Comparison of ENCODE assay signal across 8 mouse cellular contexts in genomic region chr7:28435660-28436259, GRCm38 (mm10). TPM values are rescaled to one million over a fixed set of nuclear protein-coding genes. Genes with fewer than 3 reads are reported as not detected.
DNase-seq lines count a peak whose midpoint lies in the region; ATAC-seq lines count a peak whose summit lies in the region.

No protein-coding gene starts in this region.

- DNase-seq in cerebellum, adult 11 months = peak; percentile 55
- DNase-seq in cerebellum, postnatal 25 days = no peak
- peak; percentile 21 for DNase-seq in urinary bladder, postnatal 14 days (ENCODE audit: low spot score)
- DNase-seq in urinary bladder, adult 2 months (ENCODE audit: low spot score) = no peak
- DNase-seq in kidney, postnatal 10 days = peak; percentile 53
- DNase-seq in c-Kit-positive CD71-positive TER-119-positive erythroid progenitor cells, embryonic 14.5 days (ENCODE audit: low spot score) = no peak

- H3K4me3 ChIP-seq in heart, embryonic 12.5 days = peak overlapping the region; percentile 97
- peak overlapping the region; percentile 95 for H3K4me3 ChIP-seq in midbrain, embryonic 13.5 days (replicated peaks)

- no peaks in the 10 kb centered on the region for H3K27me3 ChIP-seq in heart, embryonic 12.5 days (replicated peaks)
- H3K27me3 ChIP-seq in midbrain, embryonic 13.5 days = no peaks in the 10 kb centered on the region

- WGBS in heart, embryonic 12.5 days = 9% methylated on average over 51 of the region's 70 CpGs
- under 1% methylated on average over 34 of the region's 70 CpGs for WGBS in midbrain, embryonic 13.5 days

- peak overlapping the region; percentile 85 for H3K4me2 ChIP-seq in heart, embryonic 12.5 days
- H3K4me2 ChIP-seq in midbrain, embryonic 13.5 days (replicated peaks) = peak overlapping the region; percentile 87

- peaks cover 9% of the 10 kb centered on the region; the same call in 1 of the 2 replicates for H3K36me3 ChIP-seq in heart, embryonic 12.5 days
- H3K36me3 ChIP-seq in midbrain, embryonic 13.5 days = 0 out of 2 replicates have a peak, but pooled peaks cover 16% of the 10 kb centered on the region

- peak; percentile 20; the same call in 1 of the 2 replicates for ATAC-seq in heart, embryonic 12.5 days (ENCODE audit: insufficient number of reproducible peaks, low FRiP score)
- peak; percentile 65 for ATAC-seq in midbrain, embryonic 13.5 days

- no peaks in the 10 kb centered on the region for H3K9me3 ChIP-seq in heart, embryonic 12.5 days (replicated peaks)
- H3K9me3 ChIP-seq in midbrain, embryonic 13.5 days = no peaks in the 10 kb centered on the region

- peaks cover 41% of the 10 kb centered on the region for H3K4me1 ChIP-seq in heart, embryonic 12.5 days (replicated peaks)
- peaks cover 54% of the 10 kb centered on the region for H3K4me1 ChIP-seq in midbrain, embryonic 13.5 days (replicated peaks)

- H3K9ac ChIP-seq in heart, embryonic 12.5 days = peak overlapping the region; percentile 100
- H3K9ac ChIP-seq in midbrain, embryonic 13.5 days (replicated peaks) = peak overlapping the region; percentile 97

- H3K27ac ChIP-seq in heart, embryonic 12.5 days (ENCODE audit: poor library complexity, severe bottlenecking) = no peak overlapping the region
- peak overlapping the region; percentile 74 for H3K27ac ChIP-seq in midbrain, embryonic 13.5 days

RNA-seq across cellular contexts. Expression of gene Gmfg, which starts 1.5 kb away (rescaled TPM):
- polyA plus RNA-seq in urinary bladder, adult 2 months (2012; rRNA removed) = 18.6 and 20.7 TPM in 2 replicates
- 4.9 and 5.4 TPM in 2 replicates for polyA plus RNA-seq in heart, embryonic 12.5 days (2016; fragmentation: Nextera tagmentation; extraction: Ambion mirVana)
- polyA plus RNA-seq in midbrain, embryonic 13.5 days (2015; fragmentation: Nextera tagmentation; extraction: Ambion mirVana) = 3.0 and 4.7 TPM in 2 replicates

RNA-seq across cellular contexts. Expression of gene Lrfn1, which starts 16.0 kb away (rescaled TPM):
- 3.9 and 4.3 TPM in 2 replicates for polyA plus RNA-seq in urinary bladder, adult 2 months (2012; rRNA removed)
- 1.5 and 2.0 TPM in 2 replicates for polyA plus RNA-seq in heart, embryonic 12.5 days (2016; fragmentation: Nextera tagmentation; extraction: Ambion mirVana)
- polyA plus RNA-seq in midbrain, embryonic 13.5 days (2015; fragmentation: Nextera tagmentation; extraction: Ambion mirVana) = 9.1 and 11.8 TPM in 2 replicates

RNA-seq across cellular contexts. Expression of gene Paf1, which starts 43.0 kb away (rescaled TPM):
- 108 and 130 TPM in 2 replicates for polyA plus RNA-seq in urinary bladder, adult 2 months (2012; rRNA removed)
- 68.5 and 70.4 TPM in 2 replicates for polyA plus RNA-seq in heart, embryonic 12.5 days (2016; fragmentation: Nextera tagmentation; extraction: Ambion mirVana)
- 97.9 and 99.2 TPM in 2 replicates for polyA plus RNA-seq in midbrain, embryonic 13.5 days (2015; fragmentation: Nextera tagmentation; extraction: Ambion mirVana)

RNA-seq across cellular contexts. Expression of gene Med29, which starts 43.3 kb away (rescaled TPM):
- polyA plus RNA-seq in urinary bladder, adult 2 months (2012; rRNA removed) = 25.6 and 30.8 TPM in 2 replicates
- 45.4 and 46.5 TPM in 2 replicates for polyA plus RNA-seq in heart, embryonic 12.5 days (2016; fragmentation: Nextera tagmentation; extraction: Ambion mirVana)
- polyA plus RNA-seq in midbrain, embryonic 13.5 days (2015; fragmentation: Nextera tagmentation; extraction: Ambion mirVana) = 43.4 and 49.5 TPM in 2 replicates

RNA-seq across cellular contexts. Expression of gene Zfp36, which starts 55.7 kb away (rescaled TPM):
- polyA plus RNA-seq in urinary bladder, adult 2 months (2012; rRNA removed) = 33.5 and 34.1 TPM in 2 replicates
- polyA plus RNA-seq in heart, embryonic 12.5 days (2016; fragmentation: Nextera tagmentation; extraction: Ambion mirVana) = 15.9 and 16.5 TPM in 2 replicates
- 3.1 and 4.2 TPM in 2 replicates for polyA plus RNA-seq in midbrain, embryonic 13.5 days (2015; fragmentation: Nextera tagmentation; extraction: Ambion mirVana)

Comparison
In these comparisons a context has a peak if more than half of its experiments do, and no peak if none do; other contexts are left out.
1. DNase-seq: peak in cerebellum, adult 11 months (single experiment), urinary bladder, postnatal 14 days (single experiment) and kidney, postnatal 10 days (single experiment); none in cerebellum, postnatal 25 days (0 of 2), urinary bladder, adult 2 months (single experiment) and c-Kit-positive CD71-positive TER-119-positive erythroid progenitor cells, embryonic 14.5 days (single experiment).